Comparison of ENCODE assay signal across 18 mouse cellular contexts in the genomic region with DNA sequence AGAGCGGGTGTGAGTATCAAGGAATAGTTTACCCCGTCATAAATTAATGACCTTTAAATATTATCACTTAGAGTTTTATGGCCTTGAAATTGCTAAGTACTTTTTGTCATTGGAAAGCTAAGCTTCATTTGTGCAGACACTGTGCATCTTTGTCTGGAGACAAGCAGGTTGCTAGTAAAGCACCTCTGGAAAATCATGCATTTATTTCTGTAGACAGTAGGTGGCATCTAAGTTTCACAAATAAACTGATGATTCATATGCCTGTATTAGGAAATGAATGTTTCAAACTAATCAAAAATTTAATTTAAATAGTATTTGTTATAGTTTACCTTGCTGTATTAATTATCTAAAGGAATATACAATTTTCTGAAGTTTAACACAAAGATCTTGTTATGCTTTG. TPM values are rescaled to one million over a fixed set of nuclear protein-coding genes. Genes with fewer than 3 reads are reported as not detected.
DNase-seq lines count a peak whose midpoint lies in the region; ATAC-seq and TF ChIP-seq lines count a peak whose summit lies in the region.
"Had no signal": no experiment of that assay in that cellular context is flagged by ENCODE, and none has a peak within 500 bp of the region (broad histone marks: within the 10 kb centered on the region; RNA-seq: fewer than 3 reads in every experiment).

No protein-coding gene starts in this region.

- 90% methylated on average over 2 of the region's 2 CpGs for WGBS in forebrain, embryonic 13.5 days
- WGBS in forebrain, embryonic 16.5 days: 94% methylated on average over 2 of the region's 2 CpGs

- no peak overlapping the region for H3K27ac ChIP-seq in forebrain, embryonic 13.5 days
- H3K27ac ChIP-seq in forebrain, embryonic 16.5 days (ENCODE audit: low read length): no peak overlapping the region
- H3K27ac ChIP-seq in MEL (ENCODE audit: control insufficient read depth, low read depth, low read length): no peak overlapping the region
- H3K27ac ChIP-seq: limb, embryonic 15.5 days; lung, embryonic 15.5 days; neural tube, embryonic 12.5 days had no signal

- H3K9me3 ChIP-seq in forebrain, embryonic 13.5 days (replicated peaks): no peaks in the 10 kb centered on the region
- H3K9me3 ChIP-seq in forebrain, embryonic 16.5 days (ENCODE audit: control insufficient read depth, low read length): no peaks in the 10 kb centered on the region
- no peaks in the 10 kb centered on the region for H3K9me3 ChIP-seq in MEL (replicated peaks; ENCODE audit: insufficient read depth, low read length)
- H3K9me3 ChIP-seq: limb, embryonic 15.5 days; lung, embryonic 15.5 days; neural tube, embryonic 12.5 days had no signal

- no peaks in the 10 kb centered on the region for H3K79me2 ChIP-seq in MEL (ENCODE audit: control insufficient read depth, insufficient read depth, low read length, poor library complexity)

- TF ChIP-seq CTCF in MEL (IDR thresholded peaks at IDR 0.05 in 2 of 3, conservative IDR thresholded peaks at IDR 0.05 in 1 of 3; ENCODE audit: control insufficient read depth in 1 of 3, insufficient read depth in 1 of 3, low read depth in 2 of 3, low read length in 3 of 3, poor library complexity in 1 of 3, severe bottlenecking in 1 of 3): peak in 1 of 3 experiments; percentile 19; a peak in 1 of 6 replicates

- no peaks in the 10 kb centered on the region for H3K4me1 ChIP-seq in forebrain, embryonic 13.5 days
- H3K4me1 ChIP-seq in forebrain, embryonic 16.5 days (replicated peaks; ENCODE audit: control insufficient read depth, insufficient read depth, low read length): no peaks in the 10 kb centered on the region
- H3K4me1 ChIP-seq in MEL (ENCODE audit: control insufficient read depth in 1 of 2, insufficient read depth in 2 of 2, low read length in 2 of 2): no peaks in the 10 kb centered on the region
- H3K4me1 ChIP-seq: limb, embryonic 15.5 days; lung, embryonic 15.5 days; neural tube, embryonic 12.5 days had no signal

- peak; percentile 51; the same call in 1 of the 2 replicates for ATAC-seq in forebrain, embryonic 13.5 days
- ATAC-seq in forebrain, embryonic 16.5 days: no peak
- ATAC-seq: inflammation-experienced regulatory T-cells, adult 6 months had no signal

- DNase-seq in layer of hippocampus, adult 9-10 months (ENCODE audit: low spot score): peak; percentile 15
- no peak for DNase-seq in layer of hippocampus, postnatal 25 days (ENCODE audit: extremely low spot score in 1 of 2, low spot score in 1 of 2)
- DNase-seq in MEL (ENCODE audit: low read depth, low spot score): no peak
- DNase-seq in brain, embryonic 18.5 days (ENCODE audit: low read depth, low spot score): peak; percentile 12
- DNase-seq in kidney, adult 18-20 months: no peak
- DNase-seq: adrenal gland, postnatal 36 days; cerebellum, adult 8-10 months; heart, postnatal 10 days; kidney, postnatal 14 days; right cerebral cortex, adult 18-20 months had no signal

- H3K27me3 ChIP-seq in forebrain, embryonic 13.5 days: no peaks in the 10 kb centered on the region
- H3K27me3 ChIP-seq in forebrain, embryonic 16.5 days (replicated peaks; ENCODE audit: control insufficient read depth, insufficient read depth, low read length): no peaks in the 10 kb centered on the region
- peaks cover 0 to 2% of the 10 kb centered on the region in 2 experiments; a peak in 1 of 4 replicates for H3K27me3 ChIP-seq in MEL (ENCODE audit: control insufficient read depth in 1 of 2, insufficient read depth in 2 of 2, low read length in 2 of 2)
- H3K27me3 ChIP-seq: limb, embryonic 15.5 days; lung, embryonic 15.5 days; neural tube, embryonic 12.5 days had no signal

- no peak overlapping the region for H3K4me3 ChIP-seq in forebrain, embryonic 13.5 days
- no peak overlapping the region for H3K4me3 ChIP-seq in forebrain, embryonic 16.5 days (replicated peaks; ENCODE audit: low read length)
- no peak overlapping the region for H3K4me3 ChIP-seq in MEL (ENCODE audit: control insufficient read depth in 1 of 2, insufficient read depth in 1 of 2, low read depth in 2 of 2, low read length in 2 of 2)
- H3K4me3 ChIP-seq: limb, embryonic 15.5 days; lung, embryonic 15.5 days; neural tube, embryonic 12.5 days had no signal

- TF ChIP-seq EP300 in MEL (IDR thresholded peaks at IDR 0.05; ENCODE audit: low read depth in 1 of 2, low read length in 2 of 2): no peak

- no peak overlapping the region for H3K4me2 ChIP-seq in forebrain, embryonic 13.5 days
- H3K4me2 ChIP-seq in forebrain, embryonic 16.5 days (ENCODE audit: low read length): no peak overlapping the region
- H3K4me2 ChIP-seq: limb, embryonic 15.5 days; lung, embryonic 15.5 days; neural tube, embryonic 12.5 days had no signal

- peak; percentile 44 for TF ChIP-seq RAD21 in MEL (IDR thresholded peaks at IDR 0.05; ENCODE audit: low read depth, low read length)

- no peak for TF ChIP-seq POLR2A in MEL (IDR thresholded peaks at IDR 0.05; ENCODE audit: control insufficient read depth in 1 of 2, insufficient read depth in 1 of 2, low read depth in 1 of 2, low read length in 2 of 2, poor library complexity in 1 of 2)

- H3K9ac ChIP-seq in forebrain, embryonic 13.5 days: no peak overlapping the region
- no peak overlapping the region for H3K9ac ChIP-seq in forebrain, embryonic 16.5 days (replicated peaks; ENCODE audit: low read depth, low read length)
- no peak overlapping the region for H3K9ac ChIP-seq in MEL (ENCODE audit: control insufficient read depth, low read depth, low read length, poor library complexity, severe bottlenecking)
- H3K9ac ChIP-seq: limb, embryonic 15.5 days; lung, embryonic 15.5 days; neural tube, embryonic 12.5 days had no signal

- H3K36me3 ChIP-seq in forebrain, embryonic 13.5 days (ENCODE audit: poor library complexity, severe bottlenecking): no peaks in the 10 kb centered on the region
- H3K36me3 ChIP-seq in forebrain, embryonic 16.5 days (ENCODE audit: control insufficient read depth, insufficient read depth): no peaks in the 10 kb centered on the region
- no peaks in the 10 kb centered on the region for H3K36me3 ChIP-seq in MEL (ENCODE audit: control insufficient read depth in 1 of 2, insufficient read depth in 2 of 2, low read length in 2 of 2)
- H3K36me3 ChIP-seq: limb, embryonic 15.5 days; lung, embryonic 15.5 days; neural tube, embryonic 12.5 days had no signal

TF ChIP-seq in MEL, 35 proteins besides CTCF, POLR2A, EP300 and RAD21:
- TF ChIP-seq MYC (IDR thresholded peaks at IDR 0.05; ENCODE audit: low read depth, low read length) (no peak), JUND (IDR thresholded peaks at IDR 0.05; ENCODE audit: low read depth, low read length) (no peak), TCF12 (IDR thresholded peaks at IDR 0.05; ENCODE audit: low read depth, low read length) (no peak), BHLHE40 (IDR thresholded peaks at IDR 0.05; ENCODE audit: borderline replicate concordance, low read depth, low read length) (no peak), MYB (IDR thresholded peaks at IDR 0.05; ENCODE audit: low read depth, low read length) (no peak), TAL1 (IDR thresholded peaks at IDR 0.05; ENCODE audit: low read length) (no peak), USF1 (IDR thresholded peaks at IDR 0.05; ENCODE audit: low read depth, low read length) (no peak), POLR2AphosphoS2 (IDR thresholded peaks at IDR 0.05; ENCODE audit: low read length) (no peak), CHD2 (IDR thresholded peaks at IDR 0.05; ENCODE audit: low read length) (no peak), HCFC1 (IDR thresholded peaks at IDR 0.05; ENCODE audit: low read depth, low read length) (no peak), ZNF384 (IDR thresholded peaks at IDR 0.05; ENCODE audit: low read depth, low read length) (no peak), SMC3 (IDR thresholded peaks at IDR 0.05; ENCODE audit: low read depth, low read length) (no peak; the same call in 1 of the 2 replicates), SIN3A (IDR thresholded peaks at IDR 0.05; ENCODE audit: low read length) (no peak), MEF2A (IDR thresholded peaks at IDR 0.05; ENCODE audit: extremely low read depth, insufficient replicate concordance, low read depth, low read length, poor library complexity, severe bottlenecking) (no peak)

RNA-seq across cellular contexts. Expression of gene Ankrd7, which starts 41.1 kb away (rescaled TPM):
- 0.15 and 0.28 TPM in 2 replicates for polyA plus RNA-seq in forebrain, embryonic 13.5 days (2015; fragmentation: Nextera tagmentation; extraction: Ambion mirVana)
- 0.18 TPM in 1 of 2 replicates, not detected in the other for polyA plus RNA-seq in forebrain, embryonic 16.5 days (2015; fragmentation: Nextera tagmentation; extraction: Ambion mirVana)
- not detected for total RNA-seq in layer of hippocampus, postnatal 25 days (2021)
- total RNA-seq in MEL (2012; rRNA removed): not detected in 2 replicates
- polyA plus RNA-seq in MEL (2012; ENCODE audit: insufficient read depth in 1 of 2, insufficient read length in 2 of 2, low read depth in 1 of 2, low replicate concordance in 2 of 2, missing spikeins in 1 of 2): not detected
- total RNA-seq: adrenal gland, postnatal 36 days; granulocyte monocyte progenitor cell, adult 5-6 weeks; heart, postnatal 10 days; left cerebral cortex, adult 8-10 months had no signal

RNA-seq across cellular contexts. Expression of gene Lsm8, which starts 58.8 kb away (rescaled TPM):
- polyA plus RNA-seq in forebrain, embryonic 13.5 days (2015; fragmentation: Nextera tagmentation; extraction: Ambion mirVana): 234 and 281 TPM in 2 replicates
- polyA plus RNA-seq in forebrain, embryonic 16.5 days (2015; fragmentation: Nextera tagmentation; extraction: Ambion mirVana): 158 and 181 TPM in 2 replicates
- total RNA-seq in layer of hippocampus, postnatal 25 days (2021): 10 to 100 TPM; 38.6 to 50.0 TPM
- 107 and 111 TPM in 2 replicates for total RNA-seq in MEL (2012; rRNA removed)
- polyA plus RNA-seq in MEL (2012; ENCODE audit: insufficient read depth in 1 of 2, insufficient read length in 2 of 2, low read depth in 1 of 2, low replicate concordance in 2 of 2, missing spikeins in 1 of 2): 100 to 1,000 TPM in 1 of 2 experiments, not detected in 1; 106 TPM

Comparison
In these comparisons a context has a peak if more than half of its experiments do, and no peak if none do; other contexts are left out.
1. DNase-seq: peak in layer of hippocampus, adult 9-10 months (single experiment) and brain, embryonic 18.5 days (single experiment); none in layer of hippocampus, postnatal 25 days (0 of 2), MEL (single experiment) and kidney, adult 18-20 months (single experiment).